Mouse (Mus musculus) thymus, adult 2 months (tissue): Measurements from ENCODE around the gene Azi2. TPM values are rescaled to one million over a fixed set of nuclear protein-coding genes. Genes with fewer than 3 reads are reported as not detected.

Experiments used
- DNase-seq: peaks from one replicate; pipeline ENCODE4 v3.0.0; 2021
- H3K27ac ChIP-seq: fragments of 200-500 bp; 2 replicates; pipeline ENCODE4 v1.5.1; 2012; ENCODE audit warnings: low read length, control low read depth; ENCODE audit not compliant: control insufficient read depth, insufficient read depth
- H3K27me3 ChIP-seq: fragments of 200-500 bp; 2 replicates; pipeline ENCODE4 v1.6.1; 2012; ENCODE audit warnings: mild to moderate bottlenecking, low read length, moderate library complexity, mixed read lengths; ENCODE audit not compliant: control insufficient read depth, insufficient read depth
- H3K36me3 ChIP-seq: fragments of 200-500 bp; 2 replicates; pipeline ENCODE4 v1.6.1; 2012; ENCODE audit warnings: mild to moderate bottlenecking, low read length, moderate library complexity; ENCODE audit not compliant: control insufficient read depth, insufficient read depth
- H3K4me1 ChIP-seq: fragments of 200-500 bp; replicated peaks from 2 replicates; pipeline ENCODE4 v1.6.1; 2012; ENCODE audit warnings: low read length; ENCODE audit not compliant: control insufficient read depth, insufficient read depth
- H3K4me3 ChIP-seq: fragments of 200-500 bp; 2 replicates; pipeline ENCODE4 v1.5.1; 2012; ENCODE audit warnings: mild to moderate bottlenecking, low read length, control low read depth, moderate library complexity; ENCODE audit not compliant: control insufficient read depth, insufficient read depth
- CTCF ChIP-seq: fragments of 200-500 bp; IDR thresholded peaks from 2 replicates; pipeline ENCODE4 v1.5.1; 2012; ENCODE audit warnings: mild to moderate bottlenecking, control low read depth, low read length, moderate library complexity, borderline replicate concordance; ENCODE audit not compliant: control insufficient read depth, poor library complexity, insufficient read depth; ENCODE audit errors: extremely low read depth
- POLR2A ChIP-seq: fragments of 200-500 bp; IDR thresholded peaks from 2 replicates; pipeline ENCODE4 v1.6.1; 2012; ENCODE audit warnings: mild to moderate bottlenecking, low read length, control low read depth, moderate library complexity; ENCODE audit not compliant: control insufficient read depth, poor library complexity, insufficient read depth; ENCODE audit errors: extremely low read depth
- WGBS: fragments of 180-500 bp; shearing (Covaris S2); methylation state at CpG from one replicate; pipeline ENCODE4 v1.1.7; 2018; 5-methylcytosine and 5-hydroxymethylcytosine counted together
- polyA plus RNA-seq: library from polyadenylated mRNA; depleted of rRNA; stranded (reverse); fragments of >200 nt; gene quantifications from 2 replicates; pipeline ENCODE4 v1.2.3, GENCODE M21; 2012; rRNA removed

The Azi2 gene
- polyA plus RNA-seq, 1 experiment = 35.1 TPM

- DNase-seq = no peak
- Histone ChIP-seq H3K4me3 (no peak overlapping the region), H3K4me1 (no peaks in the 10 kb centered on the region), H3K36me3 (no peaks in the 10 kb centered on the region), H3K27me3 (no peaks in the 10 kb centered on the region), H3K27ac (no peak overlapping the region)
- 98% methylated on average over 2 of the region's 2 CpGs for WGBS
- TF ChIP-seq POLR2A = no peak
- no peak for TF ChIP-seq CTCF
These were observed 61.5 kb downstream of the Azi2 start for GRCm38 (mm10) chr9:118101802-118102201.

GRCm38 (mm10) chr9:118108527-118109011 is 68.3 kb downstream of the Azi2 start:
- no peaks in the 10 kb centered on the region; the same call in 1 of the 2 replicates for H3K4me1 ChIP-seq
- H3K27me3 ChIP-seq = no peaks in the 10 kb centered on the region
- no peaks in the 10 kb centered on the region for H3K36me3 ChIP-seq
- H3K27ac ChIP-seq = no peak overlapping the region
- 90% methylated on average over 4 of the region's 4 CpGs for WGBS
- TF ChIP-seq CTCF (no peak), POLR2A (no peak)
- H3K4me3 ChIP-seq = no peak overlapping the region
- DNase-seq = no peak

GRCm38 (mm10) chr9:118109697-118110359 is 69.5 kb downstream of the Azi2 start:
- no peak overlapping the region for H3K27ac ChIP-seq
- WGBS = 43% methylated on average over 7 of the region's 7 CpGs
- no peaks in the 10 kb centered on the region; the same call in 1 of the 2 replicates for H3K4me1 ChIP-seq
- H3K27me3 ChIP-seq = no peaks in the 10 kb centered on the region
- no peak overlapping the region for H3K4me3 ChIP-seq
- H3K36me3 ChIP-seq = no peaks in the 10 kb centered on the region
- TF ChIP-seq CTCF = no peak
- no peak for TF ChIP-seq POLR2A
- peak; percentile 8 for DNase-seq

- no peak for DNase-seq
- H3K4me1 ChIP-seq = no peaks in the 10 kb centered on the region; the same call in 1 of the 2 replicates
- no peak overlapping the region for H3K27ac ChIP-seq
- H3K27me3 ChIP-seq = no peaks in the 10 kb centered on the region
- no peak overlapping the region for H3K4me3 ChIP-seq
- no peaks in the 10 kb centered on the region for H3K36me3 ChIP-seq
- 76% methylated on average over 2 of the region's 2 CpGs for WGBS
- TF ChIP-seq CTCF (no peak), POLR2A (no peak)
These were observed 70.0 kb downstream of the Azi2 start for GRCm38 (mm10) chr9:118110360-118110710.

Other genes with a start within 250 kb of the Azi2 start
- gene Cmc1, start 109.7 kb downstream of the Azi2 start, polyA plus RNA-seq = 1.6 and 1.9 TPM in 2 replicates